Mouse (Mus musculus) heart, embryonic 14.5 days (tissue): ENCODE data around the gene Ubald2. TPM values are rescaled to one million over a fixed set of nuclear protein-coding genes. Genes with fewer than 3 reads are reported as not detected.
A peak's percentile ranks its signal among the peaks of the same experiment; 100 is the strongest.

Experiments
- ATAC-seq: fragments of 200-750 bp; cut with Nextera tagmentation; 2 replicates; pipeline ENCODE4 v1.8.0; 2017; ENCODE audit warnings: low read depth, moderate TSS enrichment; ENCODE audit not compliant: insufficient number of reproducible peaks, insufficient read depth, low FRiP score
- H3K27ac ChIP-seq, 2 experiments: fragments of 200-500 bp in 1 of 2; fragments of 300-500 bp in 1 of 2; sonication (generic) in 1 of 2; replicated peaks in 1 of 2; 2 replicates each; pipeline ENCODE4 v1.5.1; 2012 to 2014; ENCODE audit warnings: low read depth in 2 of 2, low read length in 2 of 2, control low read depth in 1 of 2, mild to moderate bottlenecking in 1 of 2, mixed read lengths in 1 of 2; ENCODE audit not compliant: control insufficient read depth in 1 of 2, insufficient read depth in 1 of 2
- H3K27me3 ChIP-seq: fragments of 300-500 bp; sonication (generic); 2 replicates; pipeline ENCODE4 v1.6.1; 2014; ENCODE audit warnings: mild to moderate bottlenecking, low read length, control low read depth; ENCODE audit not compliant: control insufficient read depth, insufficient read depth
- H3K36me3 ChIP-seq: fragments of 300-500 bp; sonication (generic); 2 replicates; pipeline ENCODE4 v1.6.1; 2014; ENCODE audit warnings: mild to moderate bottlenecking, control low read depth, low read length, mixed read lengths; ENCODE audit not compliant: control insufficient read depth, insufficient read depth
- H3K4me1 ChIP-seq, 2 experiments: fragments of 200-500 bp in 1 of 2; fragments of 300-500 bp in 1 of 2; sonication (generic) in 1 of 2; 2 replicates each; pipeline ENCODE4 v1.6.1; 2012 to 2014; ENCODE audit warnings: low read length in 2 of 2, control low read depth in 1 of 2, mixed read lengths in 1 of 2; ENCODE audit not compliant: control insufficient read depth in 2 of 2, insufficient read depth in 2 of 2
- H3K4me2 ChIP-seq: fragments of 300-500 bp; sonication (generic); 2 replicates; pipeline ENCODE4 v1.6.1; 2014; ENCODE audit warnings: mild to moderate bottlenecking, low read length
- H3K4me3 ChIP-seq, 2 experiments: fragments of 200-500 bp in 1 of 2; fragments of 300-500 bp in 1 of 2; sonication (generic) in 1 of 2; 2 replicates each; pipeline ENCODE4 v1.5.1; 2012 to 2014; ENCODE audit warnings: low read length in 2 of 2, mild to moderate bottlenecking in 2 of 2, control low read depth in 1 of 2, low read depth in 1 of 2, moderate library complexity in 1 of 2; ENCODE audit not compliant: control insufficient read depth in 1 of 2, insufficient read depth in 1 of 2
- H3K9ac ChIP-seq: fragments of 300-500 bp; sonication (generic); 2 replicates; pipeline ENCODE4 v1.6.1; 2014; ENCODE audit warnings: mild to moderate bottlenecking, low read length
- H3K9me3 ChIP-seq: fragments of 300-500 bp; sonication (generic); 2 replicates; pipeline ENCODE4 v1.6.1; 2016; ENCODE audit warnings: low read length, control low read depth; ENCODE audit not compliant: control insufficient read depth
- WGBS: fragments of 180-500 bp; shearing (Covaris S2); extraction: QIAGEN DNeasy Blood & Tissue Kit; methylation state at CpG from one replicate; pipeline ENCODE4 v1.1.7; 2014; 5-methylcytosine and 5-hydroxymethylcytosine counted together
- polyA plus RNA-seq: library from polyadenylated mRNA; unstranded; fragments of >200 nt; fragmentation: Nextera tagmentation; extraction: Ambion mirVana; gene quantifications from 2 replicates; pipeline ENCODE4 v1.2.1, GENCODE M21; 2014

The Ubald2 gene
- polyA plus RNA-seq, 1 experiment from 2014 or later, result 62.9 TPM

- peak overlapping the region; percentile 49 for H3K4me2 ChIP-seq
- H3K36me3 ChIP-seq, result peaks cover 10% of the 10 kb centered on the region
- H3K27ac ChIP-seq, result no peak overlapping the region
- H3K4me3 ChIP-seq, result no peak overlapping the region
- no peak for ATAC-seq
- peak overlapping the region; percentile 53; the same call in 1 of the 2 replicates for H3K9ac ChIP-seq
- H3K4me1 ChIP-seq, result peaks cover 18 to 31% of the 10 kb centered on the region in 2 experiments
- H3K27me3 ChIP-seq, result no peaks in the 10 kb centered on the region
- H3K9me3 ChIP-seq, result no peaks in the 10 kb centered on the region
- WGBS, result 48% methylated on average over 11 of the region's 11 CpGs
Measured at GRCm38 (mm10) chr11:116431428-116432077, 2.3 kb upstream of the Ubald2 start.

GRCm38 (mm10) chr11:116432127-116432526 is 1.8 kb upstream of the Ubald2 start:
- Histone ChIP-seq H3K27ac (no peak overlapping the region), H3K9ac (no peak overlapping the region), H3K9me3 (no peaks in the 10 kb centered on the region), H3K4me2 (no peak overlapping the region), H3K36me3 (peaks cover 16% of the 10 kb centered on the region), H3K27me3 (no peaks in the 10 kb centered on the region), H3K4me1 (peaks cover 24 to 37% of the 10 kb centered on the region in 2 experiments), H3K4me3 (no peak overlapping the region)
- no peak for ATAC-seq
- WGBS, result 56% methylated on average over 6 of the region's 6 CpGs

GRCm38 (mm10) chr11:116432593-116433355 is 1.1 kb upstream of the Ubald2 start:
- Histone ChIP-seq H3K27me3 (no peaks in the 10 kb centered on the region), H3K9me3 (no peaks in the 10 kb centered on the region), H3K27ac (peak overlapping the region in 1 of 2 experiments; percentile 52; a peak in 1 of 4 replicates), H3K4me1 (peaks cover 29 to 43% of the 10 kb centered on the region in 2 experiments), H3K9ac (no peak overlapping the region), H3K4me3 (no peak overlapping the region), H3K4me2 (peak overlapping the region; percentile 76), H3K36me3 (peaks cover 22% of the 10 kb centered on the region)
- 57% methylated on average over 8 of the region's 8 CpGs for WGBS
- ATAC-seq, result no peak

- Histone ChIP-seq H3K4me3 (peak overlapping the region; percentile 90 to 96), H3K27ac (peak overlapping the region; percentile 74 to 92), H3K4me1 (peaks cover 24 to 40% of the 10 kb centered on the region in 2 experiments), H3K9me3 (no peaks in the 10 kb centered on the region), H3K36me3 (peaks cover 29% of the 10 kb centered on the region), H3K9ac (peak overlapping the region; percentile 93), H3K4me2 (peak overlapping the region; percentile 76), H3K27me3 (no peaks in the 10 kb centered on the region)
- peak; percentile 22 for ATAC-seq
- under 1% methylated on average over 30 of the region's 67 CpGs for WGBS
Measured at GRCm38 (mm10) chr11:116434287-116434966, 533 bp downstream of the Ubald2 start.

- Histone ChIP-seq H3K4me1 (peaks cover 27 to 43% of the 10 kb centered on the region in 2 experiments), H3K4me2 (peak overlapping the region; percentile 76), H3K27ac (peak overlapping the region; percentile 74 to 92), H3K9me3 (no peaks in the 10 kb centered on the region), H3K4me3 (peak overlapping the region; percentile 90 to 96), H3K36me3 (peaks cover 35% of the 10 kb centered on the region), H3K27me3 (no peaks in the 10 kb centered on the region), H3K9ac (peak overlapping the region; percentile 93)
- no peak for ATAC-seq
- WGBS, result 49% methylated on average over 12 of the region's 12 CpGs
Measured at GRCm38 (mm10) chr11:116434967-116435752, 1.3 kb downstream of the Ubald2 start.

GRCm38 (mm10) chr11:116435992-116436724 is 2.3 kb downstream of the Ubald2 start:
- H3K9me3 ChIP-seq, result no peaks in the 10 kb centered on the region
- H3K9ac ChIP-seq, result peak overlapping the region; percentile 93
- 22% methylated on average over 5 of the region's 5 CpGs for WGBS
- H3K27me3 ChIP-seq, result no peaks in the 10 kb centered on the region
- H3K27ac ChIP-seq, result peak overlapping the region; percentile 42 to 72
- H3K4me2 ChIP-seq, result peak overlapping the region; percentile 76
- H3K36me3 ChIP-seq, result peaks cover 35% of the 10 kb centered on the region
- ATAC-seq, result no peak
- H3K4me1 ChIP-seq, result peaks cover 29 to 43% of the 10 kb centered on the region in 2 experiments
- H3K4me3 ChIP-seq, result peak overlapping the region in 1 of 2 experiments; percentile 9; a peak in 1 of 4 replicates
